Mouse (Mus musculus): ENCODE data around the gene Dvl1. TPM values are rescaled to one million over a fixed set of nuclear protein-coding genes. Genes with fewer than 3 reads are reported as not detected.

Gene Dvl1
- total and polyA plus RNA-seq, 3 experiments = 56.8 to 60.3 TPM; not detected in 1

DNA sequence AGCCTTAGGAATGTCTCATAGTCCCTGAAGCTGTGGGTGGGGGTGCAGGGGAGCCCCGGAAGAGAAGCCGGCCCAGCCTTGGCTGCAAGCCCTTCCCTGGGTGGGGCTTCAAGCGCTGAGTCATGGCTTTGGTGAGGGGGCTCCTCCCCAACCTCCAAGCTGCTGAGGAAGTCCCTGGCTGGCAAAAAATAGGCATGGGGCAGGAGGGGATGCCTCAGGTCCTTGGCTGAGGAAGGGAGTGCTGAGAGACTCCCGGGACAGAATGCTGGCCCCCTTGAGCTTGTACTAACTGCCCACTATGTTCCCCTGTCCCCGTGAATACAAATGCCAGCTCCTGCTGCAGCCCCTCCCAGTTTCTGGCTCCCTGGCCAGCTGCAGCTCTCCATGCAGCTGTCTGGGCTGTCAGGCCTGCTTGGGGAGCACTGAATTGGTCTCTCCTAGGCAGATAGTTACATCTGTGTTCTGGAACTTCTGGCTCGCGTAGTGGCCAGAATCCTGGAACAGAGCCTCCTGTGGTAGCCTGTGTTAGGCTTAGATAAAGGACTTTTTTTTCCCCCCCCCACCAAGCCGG lies 47.2 kb downstream of the Dvl1 start (continued):
- TF ChIP-seq CTCF (IDR thresholded peaks at IDR 0.05 in 2 of 3, conservative IDR thresholded peaks at IDR 0.05 in 1 of 3; ENCODE audit: control insufficient read depth in 1 of 3, insufficient read depth in 1 of 3, low read depth in 2 of 3, low read length in 3 of 3, poor library complexity in 1 of 3, severe bottlenecking in 1 of 3) = no peak
- no peak for TF ChIP-seq POLR2AphosphoS5 (IDR thresholded peaks at IDR 0.05; ENCODE audit: borderline replicate concordance, low read depth, low read length)

DNA sequence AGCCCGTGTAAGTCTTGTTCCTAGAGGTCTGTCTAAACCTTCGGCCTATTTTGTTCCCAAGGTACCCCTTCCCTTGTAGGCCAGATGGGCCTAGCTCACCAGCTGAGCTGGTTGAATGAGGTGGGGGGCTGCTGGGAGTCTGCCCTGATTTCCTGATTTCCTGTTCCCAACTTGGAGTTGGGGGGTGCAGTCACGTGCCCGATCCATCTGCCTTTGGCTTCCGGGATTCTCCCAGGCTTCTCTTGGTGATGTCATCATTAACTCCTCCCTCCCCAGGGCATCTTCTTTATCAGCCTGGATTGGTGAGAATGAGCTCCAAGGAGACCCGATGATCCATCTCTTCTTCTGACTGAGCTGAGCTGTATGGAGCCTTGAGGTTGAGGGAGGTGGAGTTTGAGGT lies 48.0 kb downstream of the Dvl1 start:
- Histone ChIP-seq H3K4me3 (ENCODE audit: control insufficient read depth in 1 of 2, insufficient read depth in 1 of 2, low read depth in 2 of 2, low read length in 2 of 2) (no peak overlapping the region), H3K27ac (ENCODE audit: control insufficient read depth, low read depth, low read length) (no peak overlapping the region), H3K79me2 (ENCODE audit: control insufficient read depth, insufficient read depth, low read length, poor library complexity) (peaks cover 48% of the 10 kb centered on the region), H3K36me3 (ENCODE audit: control insufficient read depth in 1 of 2, insufficient read depth in 2 of 2, low read length in 2 of 2) (peaks cover 2 to 4% of the 10 kb centered on the region in 2 experiments; a peak in 3 of 4 replicates), H3K27me3 (ENCODE audit: control insufficient read depth in 1 of 2, insufficient read depth in 2 of 2, low read length in 2 of 2) (no peaks in the 10 kb centered on the region), H3K9ac (ENCODE audit: control insufficient read depth, low read depth, low read length, poor library complexity, severe bottlenecking) (no peak overlapping the region), H3K4me1 (ENCODE audit: control insufficient read depth in 1 of 2, insufficient read depth in 2 of 2, low read length in 2 of 2) (peaks cover 5 to 17% of the 10 kb centered on the region in 2 experiments; a peak in 3 of 4 replicates), H3K9me3 (replicated peaks; ENCODE audit: insufficient read depth, low read length) (no peaks in the 10 kb centered on the region)
- no peak for DNase-seq (ENCODE audit: low read depth, low spot score)
- TF ChIP-seq SIN3A (IDR thresholded peaks at IDR 0.05; ENCODE audit: low read length) (no peak), POLR2AphosphoS2 (IDR thresholded peaks at IDR 0.05; ENCODE audit: low read length) (no peak), GABPA (IDR thresholded peaks at IDR 0.05; ENCODE audit: low read depth, low read length) (no peak), JUND (IDR thresholded peaks at IDR 0.05; ENCODE audit: low read depth, low read length) (no peak), MAFK (IDR thresholded peaks at IDR 0.05; ENCODE audit: borderline replicate concordance, low read depth, low read length) (no peak), POLR2AphosphoS5 (IDR thresholded peaks at IDR 0.05; ENCODE audit: borderline replicate concordance, low read depth, low read length) (no peak), MAZ (IDR thresholded peaks at IDR 0.05; ENCODE audit: low read depth, low read length) (no peak), CTCF (IDR thresholded peaks at IDR 0.05 in 2 of 3, conservative IDR thresholded peaks at IDR 0.05 in 1 of 3; ENCODE audit: control insufficient read depth in 1 of 3, insufficient read depth in 1 of 3, low read depth in 2 of 3, low read length in 3 of 3, poor library complexity in 1 of 3, severe bottlenecking in 1 of 3) (no peak), ZKSCAN1 (IDR thresholded peaks at IDR 0.05; ENCODE audit: low read depth, low read length) (no peak), ZC3H11A (IDR thresholded peaks at IDR 0.05; ENCODE audit: low read depth, low read length) (no peak), E2F4 (IDR thresholded peaks at IDR 0.05; ENCODE audit: borderline replicate concordance, low read depth, low read length) (no peak), MXI1 (IDR thresholded peaks at IDR 0.05; ENCODE audit: low read depth, low read length) (no peak), ZMIZ1 (IDR thresholded peaks at IDR 0.05; ENCODE audit: low read depth, low read length) (no peak), MYB (IDR thresholded peaks at IDR 0.05; ENCODE audit: low read depth, low read length) (no peak), MEF2A (IDR thresholded peaks at IDR 0.05; ENCODE audit: extremely low read depth, insufficient replicate concordance, low read depth, low read length, poor library complexity, severe bottlenecking) (no peak)

DNA sequence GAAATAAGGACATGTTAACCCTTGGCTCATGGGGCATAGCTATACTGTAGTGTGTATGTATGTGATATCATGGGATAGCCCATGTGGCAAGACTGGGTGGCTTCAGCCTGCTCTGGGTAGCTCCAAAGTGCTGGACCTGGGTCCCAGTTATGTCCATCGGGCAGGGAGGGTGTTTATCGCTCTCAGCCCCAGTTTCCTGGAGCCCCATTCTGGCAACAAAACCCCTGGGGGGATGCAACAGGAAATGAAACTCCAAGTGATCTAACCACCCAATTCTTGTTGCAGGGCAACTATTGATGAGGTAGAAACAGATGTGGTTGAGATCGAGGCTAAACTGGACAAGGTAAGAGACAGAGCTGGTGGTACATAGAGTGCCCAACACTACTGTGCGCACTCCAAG lies 48.6 kb downstream of the Dvl1 start:
- TF ChIP-seq CHD1 (IDR thresholded peaks at IDR 0.05; ENCODE audit: low read depth, low read length) (no peak), USF1 (IDR thresholded peaks at IDR 0.05; ENCODE audit: low read depth, low read length) (no peak), E2F4 (IDR thresholded peaks at IDR 0.05; ENCODE audit: borderline replicate concordance, low read depth, low read length) (no peak)
- peaks cover 2 to 4% of the 10 kb centered on the region in 2 experiments; a peak in 3 of 4 replicates for H3K36me3 ChIP-seq (ENCODE audit: control insufficient read depth in 1 of 2, insufficient read depth in 2 of 2, low read length in 2 of 2)
- no peak overlapping the region for H3K4me3 ChIP-seq (ENCODE audit: control insufficient read depth in 1 of 2, insufficient read depth in 1 of 2, low read depth in 2 of 2, low read length in 2 of 2)
- peaks cover 42% of the 10 kb centered on the region for H3K79me2 ChIP-seq (ENCODE audit: control insufficient read depth, insufficient read depth, low read length, poor library complexity)
- no peak overlapping the region for H3K27ac ChIP-seq (ENCODE audit: control insufficient read depth, low read depth, low read length)
- no peaks in the 10 kb centered on the region for H3K9me3 ChIP-seq (replicated peaks; ENCODE audit: insufficient read depth, low read length)
- no peak overlapping the region for H3K9ac ChIP-seq (ENCODE audit: control insufficient read depth, low read depth, low read length, poor library complexity, severe bottlenecking)
- DNase-seq (ENCODE audit: low read depth, low spot score) = no peak
- no peaks in the 10 kb centered on the region for H3K27me3 ChIP-seq (ENCODE audit: control insufficient read depth in 1 of 2, insufficient read depth in 2 of 2, low read length in 2 of 2)
- H3K4me1 ChIP-seq (ENCODE audit: control insufficient read depth in 1 of 2, insufficient read depth in 2 of 2, low read length in 2 of 2) = peaks cover 2 to 17% of the 10 kb centered on the region in 2 experiments; a peak in 3 of 4 replicates

Measured in MEL (cell line).